Mouse (Mus musculus): ENCODE results near the gene Dnmt1. TPM values are rescaled to one million over a fixed set of nuclear protein-coding genes. Genes with fewer than 3 reads are reported as not detected.

The Dnmt1 gene
- polyA plus RNA-seq, 1 experiment from 2014 or later = 46.8 TPM

DNA sequence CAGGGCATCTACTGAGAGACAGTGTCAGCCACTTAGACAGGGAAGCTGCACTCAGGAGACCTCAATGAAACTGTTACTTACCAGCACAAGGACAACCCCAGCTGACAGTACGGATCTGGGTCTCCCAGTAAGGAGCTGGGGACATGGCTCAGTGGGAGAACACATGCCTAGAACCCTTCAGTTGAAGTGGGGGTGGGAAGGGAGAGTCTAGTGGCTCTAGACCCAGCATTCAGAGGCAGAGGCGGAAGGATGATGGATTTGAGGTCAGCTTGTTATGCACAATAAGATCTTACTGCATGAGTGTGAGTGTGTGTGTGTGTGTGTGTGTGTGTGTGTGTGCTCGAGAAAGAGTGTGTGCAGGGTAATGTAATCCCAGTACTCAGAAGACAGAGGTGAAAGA lies 22.5 kb upstream of the Dnmt1 start:
- no peak for DNase-seq (ENCODE audit: low spot score)
- no peaks in the 10 kb centered on the region for H3K36me3 ChIP-seq (ENCODE audit: control insufficient read depth, insufficient read depth, low read length)
- no peak overlapping the region for H3K4me3 ChIP-seq (ENCODE audit: low read depth, low read length)
- H3K9me3 ChIP-seq (ENCODE audit: control insufficient read depth, low read length) = no peaks in the 10 kb centered on the region
- no peak for ATAC-seq (ENCODE audit: low read depth)
- H3K27me3 ChIP-seq (replicated peaks; ENCODE audit: control insufficient read depth, insufficient read depth, low read length) = no peaks in the 10 kb centered on the region
- peaks cover 21% of the 10 kb centered on the region for H3K4me1 ChIP-seq (ENCODE audit: control insufficient read depth, insufficient read depth, low read length)
- no peak overlapping the region for H3K9ac ChIP-seq (ENCODE audit: low read depth, low read length)
- no peak overlapping the region for H3K4me2 ChIP-seq (ENCODE audit: low read depth, low read length)
- WGBS = 72% methylated on average over 3 of the region's 3 CpGs
- H3K27ac ChIP-seq (replicated peaks; ENCODE audit: low read depth, low read length) = no peak overlapping the region

DNA sequence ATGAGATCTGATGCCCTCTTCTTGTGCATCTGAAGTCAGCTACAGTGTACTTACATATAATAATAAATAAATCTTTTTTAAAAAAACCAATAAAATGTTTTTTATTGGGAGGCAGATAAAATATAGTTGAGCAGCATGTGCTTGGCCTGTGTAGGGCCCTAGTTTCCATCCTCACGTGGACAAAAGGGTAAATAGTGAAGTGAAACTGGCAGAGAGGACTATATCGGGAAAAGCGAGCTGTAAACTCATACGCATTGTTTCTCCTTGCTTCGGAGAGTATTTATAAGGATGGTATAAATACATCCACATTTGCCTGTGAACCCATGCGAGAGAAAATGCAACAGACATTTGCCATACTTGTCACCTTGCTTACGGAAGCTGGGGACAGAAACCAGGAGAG lies 20.1 kb upstream of the Dnmt1 start:
- H3K4me1 ChIP-seq (ENCODE audit: control insufficient read depth, insufficient read depth, low read length) = peaks cover 16% of the 10 kb centered on the region; the same call in 1 of the 2 replicates
- no peaks in the 10 kb centered on the region for H3K27me3 ChIP-seq (replicated peaks; ENCODE audit: control insufficient read depth, insufficient read depth, low read length)
- no peak overlapping the region for H3K9ac ChIP-seq (ENCODE audit: low read depth, low read length)
- no peak for ATAC-seq (ENCODE audit: low read depth)
- WGBS = 92% methylated on average over 7 of the region's 7 CpGs
- DNase-seq (ENCODE audit: low spot score) = no peak
- no peak overlapping the region for H3K4me3 ChIP-seq (ENCODE audit: low read depth, low read length)
- no peak overlapping the region for H3K27ac ChIP-seq (replicated peaks; ENCODE audit: low read depth, low read length)
- no peaks in the 10 kb centered on the region for H3K9me3 ChIP-seq (ENCODE audit: control insufficient read depth, low read length)
- H3K4me2 ChIP-seq (ENCODE audit: low read depth, low read length) = no peak overlapping the region
- H3K36me3 ChIP-seq (ENCODE audit: control insufficient read depth, insufficient read depth, low read length) = no peaks in the 10 kb centered on the region

DNA sequence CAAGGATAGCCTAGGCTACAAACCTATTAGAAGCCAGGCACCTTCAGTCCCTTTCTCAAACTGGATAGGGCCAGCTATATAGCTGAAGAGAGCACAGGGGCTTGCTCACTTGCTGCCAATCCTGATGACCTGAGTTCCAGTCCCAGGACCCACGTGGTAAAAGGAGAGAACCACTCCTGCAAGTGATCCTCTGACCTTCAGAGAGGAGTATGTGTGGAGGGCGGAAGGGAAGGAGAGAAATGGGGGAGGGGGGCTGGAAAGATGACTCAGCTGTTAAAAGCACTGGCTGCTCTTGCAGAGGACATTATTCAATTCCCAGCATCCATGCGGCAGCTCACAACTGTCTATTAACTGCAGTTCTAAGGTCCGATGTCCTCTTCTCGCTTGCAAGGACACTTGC lies 19.5 kb upstream of the Dnmt1 start:
- no peak for DNase-seq (ENCODE audit: low spot score)
- 54% methylated on average over 5 of the region's 5 CpGs for WGBS
- H3K27ac ChIP-seq (replicated peaks; ENCODE audit: low read depth, low read length) = peak overlapping the region; percentile 54; the same call in 1 of the 2 replicates
- no peaks in the 10 kb centered on the region for H3K27me3 ChIP-seq (replicated peaks; ENCODE audit: control insufficient read depth, insufficient read depth, low read length)
- no peak overlapping the region for H3K4me3 ChIP-seq (ENCODE audit: low read depth, low read length)
- no peaks in the 10 kb centered on the region for H3K9me3 ChIP-seq (ENCODE audit: control insufficient read depth, low read length)
- no peak for ATAC-seq (ENCODE audit: low read depth)
- no peak overlapping the region for H3K4me2 ChIP-seq (ENCODE audit: low read depth, low read length)
- peaks cover 16% of the 10 kb centered on the region; the same call in 1 of the 2 replicates for H3K4me1 ChIP-seq (ENCODE audit: control insufficient read depth, insufficient read depth, low read length)
- no peaks in the 10 kb centered on the region for H3K36me3 ChIP-seq (ENCODE audit: control insufficient read depth, insufficient read depth, low read length)
- H3K9ac ChIP-seq (ENCODE audit: low read depth, low read length) = no peak overlapping the region

DNA sequence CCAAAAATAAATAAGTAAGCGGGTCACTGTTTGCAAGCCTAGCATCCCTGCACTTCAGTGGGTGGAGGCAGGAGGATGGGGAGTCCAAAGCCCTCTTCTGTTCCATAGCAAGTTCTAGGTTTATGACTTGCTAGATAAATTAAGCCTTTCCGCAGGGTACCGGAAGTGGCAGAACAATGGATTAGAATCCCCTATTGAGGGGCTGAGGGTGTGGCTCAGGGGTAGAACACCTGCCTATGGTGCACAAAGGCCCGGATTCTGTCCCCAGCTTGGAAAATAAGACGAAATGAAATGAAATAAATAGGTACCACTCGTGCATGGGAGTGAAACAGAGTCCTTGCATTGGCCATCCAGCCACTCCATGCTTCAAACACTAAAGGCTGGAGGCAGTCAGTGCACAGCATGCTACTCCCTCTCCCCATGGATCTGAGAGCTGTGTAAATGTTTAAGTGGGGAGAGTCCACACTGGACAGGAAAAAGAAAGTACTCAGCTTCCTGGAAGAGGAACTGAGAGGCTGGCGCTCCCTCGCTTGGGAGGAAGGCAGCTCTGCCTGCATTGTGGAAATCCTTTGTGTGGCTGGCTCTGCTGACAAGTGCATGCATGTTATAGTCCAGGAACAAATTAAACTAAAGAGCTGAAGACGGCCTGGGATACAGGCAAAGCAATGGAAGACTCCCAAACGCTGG lies 18.9 kb upstream of the Dnmt1 start:
- Histone ChIP-seq H3K9ac (ENCODE audit: low read depth, low read length) (no peak overlapping the region), H3K4me3 (ENCODE audit: low read depth, low read length) (no peak overlapping the region), H3K27me3 (replicated peaks; ENCODE audit: control insufficient read depth, insufficient read depth, low read length) (no peaks in the 10 kb centered on the region), H3K27ac (replicated peaks; ENCODE audit: low read depth, low read length) (peak overlapping the region; percentile 54), H3K4me1 (ENCODE audit: control insufficient read depth, insufficient read depth, low read length) (peaks cover 21% of the 10 kb centered on the region), H3K9me3 (ENCODE audit: control insufficient read depth, low read length) (no peaks in the 10 kb centered on the region), H3K36me3 (ENCODE audit: control insufficient read depth, insufficient read depth, low read length) (no peaks in the 10 kb centered on the region), H3K4me2 (ENCODE audit: low read depth, low read length) (no peak overlapping the region)
- WGBS = 61% methylated on average over 10 of the region's 10 CpGs
- no peak for ATAC-seq (ENCODE audit: low read depth)
- peak; percentile 30 for DNase-seq (ENCODE audit: low spot score)

DNA sequence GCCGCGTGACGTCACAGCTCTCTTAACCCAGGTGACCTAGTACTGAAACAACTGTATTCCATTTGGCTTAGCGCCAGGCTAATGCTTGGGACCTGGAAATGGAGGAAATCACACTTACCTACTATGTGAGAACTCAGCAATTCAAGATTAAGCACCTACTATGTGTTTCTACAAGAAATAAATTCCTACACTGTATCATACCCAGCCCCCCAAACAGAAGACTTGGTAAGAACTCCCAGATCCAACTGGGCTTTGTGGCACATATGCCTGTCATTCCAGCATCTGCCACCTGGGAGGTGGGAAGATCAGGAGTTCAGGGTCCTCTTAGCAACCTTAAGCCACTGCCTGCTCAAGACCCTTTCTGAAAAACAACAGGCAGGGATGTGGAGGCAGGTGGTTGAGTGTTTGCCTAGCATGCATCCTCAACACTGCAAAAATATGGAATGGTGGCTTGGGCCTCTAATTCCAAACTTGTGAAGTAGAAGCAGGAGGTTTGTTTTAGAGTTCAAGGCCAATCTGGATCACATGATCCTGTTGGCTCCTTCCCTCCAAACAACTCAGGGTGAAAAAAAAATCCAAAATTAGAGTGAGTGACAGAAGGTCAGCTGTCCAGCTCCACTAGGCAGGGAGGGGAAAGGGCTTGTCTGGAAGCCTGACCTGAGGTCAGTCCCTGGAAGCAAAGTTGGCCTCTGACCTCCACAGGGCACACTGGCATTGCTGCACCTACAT lies 17.4 kb upstream of the Dnmt1 start:
- Histone ChIP-seq H3K4me3 (ENCODE audit: low read depth, low read length) (peak overlapping the region; percentile 87), H3K4me1 (ENCODE audit: control insufficient read depth, insufficient read depth, low read length) (peaks cover 22% of the 10 kb centered on the region), H3K9ac (ENCODE audit: low read depth, low read length) (no peak overlapping the region; the same call in 1 of the 2 replicates), H3K4me2 (ENCODE audit: low read depth, low read length) (peak overlapping the region; percentile 82), H3K27ac (replicated peaks; ENCODE audit: low read depth, low read length) (peak overlapping the region; percentile 98), H3K36me3 (ENCODE audit: control insufficient read depth, insufficient read depth, low read length) (no peaks in the 10 kb centered on the region), H3K9me3 (ENCODE audit: control insufficient read depth, low read length) (no peaks in the 10 kb centered on the region), H3K27me3 (replicated peaks; ENCODE audit: control insufficient read depth, insufficient read depth, low read length) (no peaks in the 10 kb centered on the region)
- 3% methylated on average over 4 of the region's 4 CpGs for WGBS
- no peak for DNase-seq (ENCODE audit: low spot score)
- ATAC-seq (ENCODE audit: low read depth) = no peak

DNA sequence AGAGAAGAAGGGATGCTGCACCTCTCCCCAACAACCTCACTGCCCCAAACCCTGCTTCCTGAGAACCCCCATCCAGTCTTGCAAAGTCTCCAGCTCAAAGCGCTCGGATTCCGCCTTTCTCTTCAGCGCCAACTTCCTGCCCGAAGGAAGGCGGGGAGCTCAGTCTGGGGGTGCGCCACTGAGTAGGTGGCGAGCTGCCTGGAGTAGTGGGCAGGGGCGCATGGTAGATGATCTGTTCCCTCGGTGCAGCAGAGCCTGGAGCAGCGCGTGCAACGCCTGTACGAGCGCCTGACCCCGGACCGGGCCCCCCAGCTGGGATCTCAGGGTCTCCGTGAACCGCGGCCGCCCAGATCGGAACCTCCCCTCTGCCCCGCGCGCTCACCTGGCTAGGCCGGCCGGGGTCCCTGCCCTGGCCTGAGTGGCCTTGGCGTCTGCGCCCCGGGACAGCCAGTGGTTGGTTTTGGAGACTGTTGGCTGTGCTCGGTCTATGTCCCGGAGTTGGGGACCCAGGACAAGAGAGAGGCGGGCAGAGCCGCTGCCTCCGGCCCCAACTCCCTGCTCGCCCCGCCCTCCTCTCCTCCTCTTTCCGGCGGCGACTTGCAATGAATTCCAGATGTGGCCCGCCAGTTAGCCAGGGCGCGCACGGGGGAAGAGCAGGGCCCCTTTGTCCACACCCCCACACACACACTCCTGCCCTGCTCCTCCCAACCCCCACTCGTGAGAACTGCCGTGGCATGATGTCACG lies 16.7 kb upstream of the Dnmt1 start, which contains the start of gene S1pr2:
S1pr2 (minus strand) TSS at position 566 of the 745 bp plus-strand sequence.
- ATAC-seq (ENCODE audit: low read depth) = peak; percentile 72
- WGBS = 0% methylated on average over 30 of the region's 47 CpGs
- H3K27ac ChIP-seq (replicated peaks; ENCODE audit: low read depth, low read length) = peak within 1 kb of the TSS; percentile 98

DNA sequence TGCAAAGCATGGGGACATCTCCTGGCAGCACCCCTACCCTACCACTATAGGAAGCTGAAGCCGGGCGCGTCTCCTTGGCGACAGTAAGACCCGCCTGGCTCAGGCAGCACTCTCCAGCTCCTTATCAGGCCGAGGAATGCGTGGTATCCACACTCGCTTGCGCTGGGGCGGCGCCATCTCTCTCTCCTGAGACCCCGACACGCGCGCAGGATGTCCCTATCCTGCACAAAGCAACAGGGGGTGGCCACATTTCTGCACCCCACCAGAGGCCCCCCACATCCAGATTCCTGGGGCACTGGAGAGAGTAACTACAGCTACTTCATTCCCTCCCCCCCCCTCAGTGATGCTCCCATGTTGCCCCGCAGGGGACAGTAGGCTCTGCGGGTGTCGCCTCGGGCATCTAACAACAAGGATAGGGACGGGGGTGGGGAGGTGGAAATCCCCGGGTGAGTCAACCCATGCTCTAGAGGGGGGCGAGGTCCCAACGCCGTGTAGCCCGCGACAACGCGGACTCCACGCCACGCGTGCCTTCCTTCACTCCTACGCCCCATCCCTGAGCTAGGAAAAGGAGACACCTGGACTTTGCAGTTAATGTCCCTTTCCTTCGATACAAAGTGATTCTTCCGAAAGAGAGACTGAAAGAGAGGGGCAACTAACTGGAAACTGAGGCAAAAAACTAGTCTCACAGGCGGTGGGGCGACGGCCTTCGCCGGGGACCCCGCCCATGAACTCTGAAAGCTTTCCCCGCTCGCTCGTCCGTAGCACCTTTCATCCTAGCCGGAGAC lies 15.9 kb upstream of the Dnmt1 start:
- peak overlapping the region; percentile 82 for H3K4me2 ChIP-seq (ENCODE audit: low read depth, low read length)
- H3K9me3 ChIP-seq (ENCODE audit: control insufficient read depth, low read length) = no peaks in the 10 kb centered on the region
- DNase-seq (ENCODE audit: low spot score) (peak; percentile 83), ATAC-seq (ENCODE audit: low read depth) (0 out of 2 replicates have a peak, but pooled peaks have one; percentile 9)
- peak overlapping the region; percentile 87 for H3K4me3 ChIP-seq (ENCODE audit: low read depth, low read length)
- peak overlapping the region; percentile 91 for H3K9ac ChIP-seq (ENCODE audit: low read depth, low read length)
- H3K36me3 ChIP-seq (ENCODE audit: control insufficient read depth, insufficient read depth, low read length) = no peaks in the 10 kb centered on the region; the same call in 1 of the 2 replicates
- H3K27ac ChIP-seq (replicated peaks; ENCODE audit: low read depth, low read length) = peak overlapping the region; percentile 98
- 0% methylated on average over 36 of the region's 45 CpGs for WGBS
- H3K4me1 ChIP-seq (ENCODE audit: control insufficient read depth, insufficient read depth, low read length) = peaks cover 31% of the 10 kb centered on the region
- H3K27me3 ChIP-seq (replicated peaks; ENCODE audit: control insufficient read depth, insufficient read depth, low read length) = no peaks in the 10 kb centered on the region

More for the DNA sequence above, 16.7 kb upstream of the Dnmt1 start, which contains the start of gene S1pr2:
- H3K4me3 ChIP-seq (ENCODE audit: low read depth, low read length) = peak within 1 kb of the TSS; percentile 87
- no peaks in the 10 kb centered on the region for H3K36me3 ChIP-seq (ENCODE audit: control insufficient read depth, insufficient read depth, low read length)
- peak; percentile 96 for DNase-seq (ENCODE audit: low spot score)
- peak within 1 kb of the TSS; percentile 82 for H3K4me2 ChIP-seq (ENCODE audit: low read depth, low read length)
- H3K9me3 ChIP-seq (ENCODE audit: control insufficient read depth, low read length) = no peaks in the 10 kb centered on the region
- peak within 1 kb of the TSS; percentile 91 for H3K9ac ChIP-seq (ENCODE audit: low read depth, low read length)
- no peaks in the 10 kb centered on the region for H3K27me3 ChIP-seq (replicated peaks; ENCODE audit: control insufficient read depth, insufficient read depth, low read length)
- H3K4me1 ChIP-seq (ENCODE audit: control insufficient read depth, insufficient read depth, low read length) = peaks cover 23% of the 10 kb centered on the region

DNA sequence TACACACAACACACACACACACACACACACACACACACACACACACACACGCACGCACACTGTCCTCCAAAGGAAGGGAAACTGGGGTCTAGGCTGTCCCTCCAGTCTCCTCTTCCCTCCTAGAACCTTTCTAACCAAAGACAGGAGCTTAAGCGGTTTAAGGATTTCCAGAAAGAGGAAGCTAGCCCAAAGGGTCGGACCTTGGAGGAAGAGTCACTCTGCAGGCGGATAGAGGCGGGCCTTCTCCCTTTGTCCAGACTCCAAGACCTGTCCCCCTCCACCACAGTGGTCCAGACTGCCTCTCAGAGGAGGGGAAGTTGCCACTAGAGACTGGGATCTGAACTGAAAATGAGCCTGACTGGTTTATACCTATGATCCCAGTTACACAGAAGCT lies 14.0 kb upstream of the Dnmt1 start:
- peak overlapping the region; percentile 91 for H3K27ac ChIP-seq (replicated peaks; ENCODE audit: low read depth, low read length)
- peaks cover 32% of the 10 kb centered on the region for H3K4me1 ChIP-seq (ENCODE audit: control insufficient read depth, insufficient read depth, low read length)
- peak overlapping the region; percentile 87 for H3K4me3 ChIP-seq (ENCODE audit: low read depth, low read length)
- 40% methylated on average over 6 of the region's 6 CpGs for WGBS
- no peaks in the 10 kb centered on the region for H3K27me3 ChIP-seq (replicated peaks; ENCODE audit: control insufficient read depth, insufficient read depth, low read length)
- DNase-seq (ENCODE audit: low spot score) = no peak
- H3K9me3 ChIP-seq (ENCODE audit: control insufficient read depth, low read length) = no peaks in the 10 kb centered on the region
- peak overlapping the region; percentile 45 for H3K9ac ChIP-seq (ENCODE audit: low read depth, low read length)
- H3K36me3 ChIP-seq (ENCODE audit: control insufficient read depth, insufficient read depth, low read length) = peaks cover 7% of the 10 kb centered on the region
- peak overlapping the region; percentile 82 for H3K4me2 ChIP-seq (ENCODE audit: low read depth, low read length)
- ATAC-seq (ENCODE audit: low read depth) = no peak

Data from embryonic facial prominence, embryonic 14.5 days (tissue).